Mouse (Mus musculus): ENCODE measurements at regions not wholly inside any gene's neighbourhood (a gene's known extent, or its start where the extent isn't known, plus 50 kb on each side); places are given as distances from the start of the nearest gene placed in this dataset.

- WGBS: 8% methylated on average over 11 of the region's 11 CpGs
- no peaks in the 10 kb centered on the region for H3K27me3 ChIP-seq
- no peak overlapping the region for H3K9ac ChIP-seq
- peak overlapping the region; percentile 9; the same call in 1 of the 2 replicates for H3K4me2 ChIP-seq (replicated peaks)
- no peak overlapping the region for H3K4me3 ChIP-seq (replicated peaks)
- no peaks in the 10 kb centered on the region for H3K36me3 ChIP-seq
- no peak for ATAC-seq (ENCODE audit: insufficient number of reproducible peaks, low FRiP score, low TSS enrichment, low read depth)
- no peaks in the 10 kb centered on the region for H3K9me3 ChIP-seq (replicated peaks)
- peak overlapping the region; percentile 94 for H3K27ac ChIP-seq (replicated peaks)
- peaks cover 45% of the 10 kb centered on the region for H3K4me1 ChIP-seq
These were observed 99.6 kb upstream of the Sesn3 start for GRCm38 (mm10) chr9:14175041-14175881.

GRCm38 (mm10) chr9:14179777-14180176, 95.1 kb upstream of the Sesn3 start:
- Histone ChIP-seq H3K4me3 (replicated peaks) (no peak overlapping the region), H3K4me1 (peaks cover 25% of the 10 kb centered on the region), H3K36me3 (no peaks in the 10 kb centered on the region), H3K9me3 (replicated peaks) (no peaks in the 10 kb centered on the region), H3K27me3 (no peaks in the 10 kb centered on the region), H3K9ac (no peak overlapping the region), H3K4me2 (replicated peaks) (no peak overlapping the region), H3K27ac (replicated peaks) (no peak overlapping the region)
- no peak for ATAC-seq (ENCODE audit: insufficient number of reproducible peaks, low FRiP score, low TSS enrichment, low read depth)
- 46% methylated on average over 1 of the region's 1 CpGs for WGBS

GRCm38 (mm10) chr9:14184261-14184660, 90.6 kb upstream of the Sesn3 start:
- H3K4me1 ChIP-seq: 0 out of 2 replicates have a peak, but pooled peaks cover 8% of the 10 kb centered on the region
- no peak overlapping the region for H3K9ac ChIP-seq
- no peaks in the 10 kb centered on the region for H3K36me3 ChIP-seq
- no peak overlapping the region for H3K27ac ChIP-seq (replicated peaks)
- H3K9me3 ChIP-seq (replicated peaks): no peaks in the 10 kb centered on the region
- H3K27me3 ChIP-seq: no peaks in the 10 kb centered on the region
- 87% methylated on average over 4 of the region's 4 CpGs for WGBS
- H3K4me3 ChIP-seq (replicated peaks): no peak overlapping the region
- no peak for ATAC-seq (ENCODE audit: insufficient number of reproducible peaks, low FRiP score, low TSS enrichment, low read depth)
- H3K4me2 ChIP-seq (replicated peaks): no peak overlapping the region

GRCm38 (mm10) chr9:14185681-14186080, 89.2 kb upstream of the Sesn3 start:
- H3K4me1 ChIP-seq: 0 out of 2 replicates have a peak, but pooled peaks cover 4% of the 10 kb centered on the region
- no peak overlapping the region for H3K4me2 ChIP-seq (replicated peaks)
- H3K9me3 ChIP-seq (replicated peaks): no peaks in the 10 kb centered on the region
- H3K36me3 ChIP-seq: no peaks in the 10 kb centered on the region
- 60% methylated on average over 2 of the region's 2 CpGs for WGBS
- H3K27me3 ChIP-seq: no peaks in the 10 kb centered on the region
- no peak overlapping the region for H3K9ac ChIP-seq
- no peak overlapping the region for H3K4me3 ChIP-seq (replicated peaks)
- no peak overlapping the region for H3K27ac ChIP-seq (replicated peaks)
- ATAC-seq (ENCODE audit: insufficient number of reproducible peaks, low FRiP score, low TSS enrichment, low read depth): no peak

- ATAC-seq (ENCODE audit: insufficient number of reproducible peaks, low FRiP score, low TSS enrichment, low read depth): no peak
- Histone ChIP-seq H3K36me3 (no peaks in the 10 kb centered on the region), H3K9me3 (replicated peaks) (no peaks in the 10 kb centered on the region), H3K27ac (replicated peaks) (no peak overlapping the region), H3K4me1 (peaks cover under 1% of the 10 kb centered on the region; the same call in 1 of the 2 replicates), H3K9ac (no peak overlapping the region), H3K27me3 (no peaks in the 10 kb centered on the region), H3K4me2 (replicated peaks) (no peak overlapping the region), H3K4me3 (replicated peaks) (no peak overlapping the region)
- 81% methylated on average over 1 of the region's 1 CpGs for WGBS
These were observed 87.1 kb upstream of the Sesn3 start for GRCm38 (mm10) chr9:14187753-14188152.

GRCm38 (mm10) chr9:14188504-14188903, 86.4 kb upstream of the Sesn3 start:
- Histone ChIP-seq H3K4me3 (replicated peaks) (no peak overlapping the region), H3K27ac (replicated peaks) (no peak overlapping the region), H3K4me2 (replicated peaks) (no peak overlapping the region), H3K36me3 (no peaks in the 10 kb centered on the region), H3K27me3 (no peaks in the 10 kb centered on the region), H3K4me1 (no peaks in the 10 kb centered on the region; the same call in 1 of the 2 replicates), H3K9me3 (replicated peaks) (no peaks in the 10 kb centered on the region), H3K9ac (no peak overlapping the region)
- WGBS: 72% methylated on average over 2 of the region's 2 CpGs
- no peak for ATAC-seq (ENCODE audit: insufficient number of reproducible peaks, low FRiP score, low TSS enrichment, low read depth)

GRCm38 (mm10) chr9:14190660-14191059, 84.2 kb upstream of the Sesn3 start:
- Histone ChIP-seq H3K9ac (no peak overlapping the region), H3K4me2 (replicated peaks) (no peak overlapping the region), H3K27me3 (no peaks in the 10 kb centered on the region), H3K9me3 (replicated peaks) (no peaks in the 10 kb centered on the region), H3K4me3 (replicated peaks) (no peak overlapping the region), H3K36me3 (no peaks in the 10 kb centered on the region), H3K27ac (replicated peaks) (no peak overlapping the region), H3K4me1 (no peaks in the 10 kb centered on the region; the same call in 1 of the 2 replicates)
- 69% methylated on average over 9 of the region's 9 CpGs for WGBS
- no peak for ATAC-seq (ENCODE audit: insufficient number of reproducible peaks, low FRiP score, low TSS enrichment, low read depth)

GRCm38 (mm10) chr9:14194748-14195147, 80.1 kb upstream of the Sesn3 start:
- Histone ChIP-seq H3K9ac (no peak overlapping the region), H3K4me3 (replicated peaks) (no peak overlapping the region), H3K27me3 (no peaks in the 10 kb centered on the region), H3K36me3 (no peaks in the 10 kb centered on the region), H3K27ac (replicated peaks) (no peak overlapping the region), H3K9me3 (replicated peaks) (no peaks in the 10 kb centered on the region), H3K4me2 (replicated peaks) (no peak overlapping the region), H3K4me1 (peaks cover 6% of the 10 kb centered on the region)
- WGBS: 79% methylated on average over 5 of the region's 5 CpGs
- ATAC-seq (ENCODE audit: insufficient number of reproducible peaks, low FRiP score, low TSS enrichment, low read depth): no peak

- ATAC-seq (ENCODE audit: insufficient number of reproducible peaks, low FRiP score, low TSS enrichment, low read depth): no peak
- Histone ChIP-seq H3K9me3 (replicated peaks) (no peaks in the 10 kb centered on the region), H3K36me3 (no peaks in the 10 kb centered on the region), H3K4me2 (replicated peaks) (no peak overlapping the region), H3K27me3 (no peaks in the 10 kb centered on the region), H3K4me3 (replicated peaks) (no peak overlapping the region), H3K4me1 (peaks cover 23% of the 10 kb centered on the region), H3K27ac (replicated peaks) (no peak overlapping the region), H3K9ac (no peak overlapping the region)
- 71% methylated on average over 3 of the region's 3 CpGs for WGBS
These were observed 75.8 kb upstream of the Sesn3 start for GRCm38 (mm10) chr9:14199116-14199515.

GRCm38 (mm10) chr9:14199983-14200700, 74.7 kb upstream of the Sesn3 start:
- 19% methylated on average over 9 of the region's 9 CpGs for WGBS
- no peaks in the 10 kb centered on the region for H3K36me3 ChIP-seq
- ATAC-seq (ENCODE audit: insufficient number of reproducible peaks, low FRiP score, low TSS enrichment, low read depth): no peak
- peak overlapping the region; percentile 60; the same call in 1 of the 2 replicates for H3K27ac ChIP-seq (replicated peaks)
- peaks cover 31% of the 10 kb centered on the region for H3K4me1 ChIP-seq
- H3K4me3 ChIP-seq (replicated peaks): no peak overlapping the region
- no peak overlapping the region for H3K9ac ChIP-seq
- no peaks in the 10 kb centered on the region for H3K9me3 ChIP-seq (replicated peaks)
- H3K27me3 ChIP-seq: no peaks in the 10 kb centered on the region
- no peak overlapping the region; the same call in 1 of the 2 replicates for H3K4me2 ChIP-seq (replicated peaks)

GRCm38 (mm10) chr9:14200852-14201251, 74.0 kb upstream of the Sesn3 start:
- H3K4me3 ChIP-seq (replicated peaks): no peak overlapping the region
- H3K27me3 ChIP-seq: no peaks in the 10 kb centered on the region
- no peak overlapping the region; the same call in 1 of the 2 replicates for H3K4me2 ChIP-seq (replicated peaks)
- WGBS: 75% methylated on average over 4 of the region's 4 CpGs
- H3K27ac ChIP-seq (replicated peaks): peak overlapping the region; percentile 60; the same call in 1 of the 2 replicates
- H3K9me3 ChIP-seq (replicated peaks): no peaks in the 10 kb centered on the region
- ATAC-seq (ENCODE audit: insufficient number of reproducible peaks, low FRiP score, low TSS enrichment, low read depth): no peak
- H3K36me3 ChIP-seq: no peaks in the 10 kb centered on the region
- H3K9ac ChIP-seq: no peak overlapping the region
- peaks cover 37% of the 10 kb centered on the region for H3K4me1 ChIP-seq
